Mouse (Mus musculus) bone marrow, adult 2 months (tissue): ENCODE measurements around the gene Metap1d.

Experiments used
- CTCF ChIP-seq: fragments of 200-500 bp; IDR thresholded peaks from 2 replicates; pipeline ENCODE4 v1.5.1; 2011; ENCODE audit warnings: low read length, control low read depth; ENCODE audit not compliant: control insufficient read depth, insufficient read depth
- POLR2A ChIP-seq: fragments of 200-500 bp; IDR thresholded peaks from 2 replicates; pipeline ENCODE4 v1.6.1; 2011; ENCODE audit warnings: low read depth, mild to moderate bottlenecking, control low read depth, low read length, borderline replicate concordance; ENCODE audit not compliant: control insufficient read depth

- TF ChIP-seq POLR2A (no peak), CTCF (no peak)
Measured at GRCm38 (mm10) chr2:71544391-71545285, 91.6 kb downstream of the Metap1d start.
